Mouse (Mus musculus): ENCODE measurements at regions not wholly inside any gene's neighbourhood (a gene's known extent, or its start where the extent isn't known, plus 50 kb on each side); places are given as distances from the start of the nearest gene placed in this dataset.

DNA sequence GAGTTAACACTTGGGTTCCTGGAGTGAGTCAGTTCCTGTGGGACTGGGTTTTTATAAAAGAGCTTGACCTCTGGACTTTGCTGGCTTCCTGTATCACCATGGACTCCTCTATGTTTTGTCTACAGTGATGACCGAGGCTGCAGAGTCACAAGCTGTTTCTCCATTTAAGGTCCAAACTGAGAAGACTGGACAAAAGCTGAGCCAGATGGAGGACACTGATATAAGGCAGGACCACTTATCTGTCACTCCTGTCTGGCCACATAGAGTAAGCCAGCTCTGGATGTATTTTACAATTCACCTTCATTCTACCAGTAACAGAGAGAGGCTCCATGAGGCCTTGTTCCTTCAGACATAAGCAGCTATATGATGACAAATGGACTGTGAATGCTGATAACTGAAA is 202.7 kb downstream of the Pik3r1 start:
- no peak for DNase-seq (ENCODE audit: low spot score in 2 of 2)

DNA sequence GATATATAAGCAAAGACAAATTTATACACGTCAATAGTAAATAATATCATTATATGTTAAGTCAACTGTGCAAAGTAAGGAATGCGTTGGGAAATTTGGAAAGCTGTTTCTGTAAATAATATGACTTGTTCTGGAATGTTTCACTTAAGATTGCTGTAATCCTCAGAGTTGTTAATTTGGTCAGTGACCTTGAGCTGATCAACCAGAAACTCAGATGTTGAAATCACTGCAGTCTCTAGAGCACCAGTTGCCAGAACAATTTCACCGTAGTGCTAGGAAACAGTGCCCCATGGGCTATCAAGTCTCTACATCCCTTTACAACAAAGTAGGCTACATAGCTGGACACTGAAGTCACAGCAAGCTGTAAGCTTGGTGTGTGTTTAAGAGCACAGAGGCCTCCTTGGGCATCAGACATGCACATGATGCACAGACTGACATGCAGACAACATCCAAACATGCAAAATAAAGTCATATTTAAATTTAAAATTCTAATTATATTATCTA is 212.6 kb downstream of the Pik3r1 start:
- DNase-seq (ENCODE audit: low spot score in 2 of 2), result no peak

DNA sequence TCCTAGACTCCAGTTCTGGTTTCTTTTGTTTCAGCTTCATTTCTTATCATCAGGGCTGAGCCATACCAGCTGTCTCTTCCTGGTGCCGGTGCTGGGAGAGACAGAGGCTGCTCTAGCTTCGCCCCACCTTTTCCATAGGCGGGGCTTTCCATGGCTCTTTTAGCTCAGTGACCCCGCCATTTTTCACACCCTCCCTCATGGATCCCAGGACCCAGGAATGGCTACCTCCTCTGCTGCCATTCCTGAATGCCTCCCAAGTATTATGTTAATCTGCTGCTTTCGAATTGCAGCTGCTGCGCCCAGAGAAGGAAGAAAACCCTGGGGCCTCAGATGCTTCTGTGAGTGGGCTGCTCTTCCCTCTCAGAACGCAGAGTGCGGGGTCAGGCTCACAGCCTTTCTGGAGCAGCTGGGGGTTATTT is 214.9 kb downstream of the Pik3r1 start:
- DNase-seq (ENCODE audit: low spot score in 2 of 2), result peak in 1 of 2 experiments; percentile 66

DNA sequence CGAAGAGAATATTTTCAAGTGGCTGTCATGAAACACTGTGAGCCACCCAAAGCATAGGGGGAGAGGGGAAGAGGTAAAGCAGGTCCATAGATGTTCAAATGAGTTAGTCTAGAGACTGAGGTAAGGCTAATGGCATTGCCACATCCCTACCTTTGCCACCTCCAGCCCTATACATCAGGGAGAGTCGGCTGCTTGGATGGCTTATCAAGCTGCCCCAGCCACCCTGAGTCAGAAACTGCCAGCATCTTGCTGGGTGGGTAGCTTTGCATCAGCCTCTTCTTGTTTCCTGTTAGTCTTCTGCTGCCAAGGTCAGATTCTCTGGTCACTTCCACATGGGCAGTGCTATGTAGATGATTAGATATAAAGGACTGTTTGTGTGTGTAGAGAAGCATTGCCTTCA is 215.6 kb downstream of the Pik3r1 start:
- DNase-seq (ENCODE audit: low spot score in 2 of 2), result no peak

DNA sequence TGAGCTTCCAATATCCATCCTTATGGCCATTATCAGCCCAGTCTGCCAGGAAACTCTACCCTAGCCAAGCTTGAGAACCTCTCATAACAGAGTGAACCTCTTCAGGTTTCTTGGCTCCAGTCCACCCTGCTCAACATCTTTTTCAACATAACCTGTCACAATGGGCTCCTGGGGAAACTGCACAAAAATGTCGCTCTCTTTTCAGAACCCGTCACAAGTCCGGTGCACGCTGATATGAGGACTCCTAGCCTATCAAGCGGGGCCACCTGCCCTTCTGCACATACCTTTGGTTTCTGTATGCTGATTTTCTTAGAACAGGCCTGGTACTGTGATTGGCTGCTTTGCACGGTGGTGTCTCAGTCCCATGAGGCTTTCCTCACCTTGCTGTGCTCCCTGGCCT is 216.9 kb downstream of the Pik3r1 start:
- DNase-seq (ENCODE audit: low spot score in 2 of 2), result no peak

DNA sequence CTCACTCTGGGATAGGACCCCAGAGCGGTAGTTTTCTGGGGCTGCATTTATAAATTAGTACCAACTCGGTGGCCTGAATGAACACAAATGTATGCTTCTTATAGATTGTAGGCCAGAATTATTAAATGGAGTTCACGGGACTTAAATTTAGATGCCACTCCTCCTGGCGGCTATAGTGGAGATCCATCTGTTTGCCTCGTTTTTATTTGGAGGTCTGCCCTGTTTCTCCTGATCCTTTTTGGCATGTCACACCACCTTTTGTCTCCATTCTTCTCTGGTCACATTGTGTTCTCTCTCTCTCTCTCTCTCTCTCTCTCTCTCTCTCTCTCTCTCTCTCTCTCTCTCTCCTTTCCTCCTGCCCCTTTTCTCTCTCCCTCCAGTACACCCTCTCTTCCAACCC is 217.5 kb downstream of the Pik3r1 start:
- DNase-seq (ENCODE audit: low spot score in 2 of 2), result no peak

DNA sequence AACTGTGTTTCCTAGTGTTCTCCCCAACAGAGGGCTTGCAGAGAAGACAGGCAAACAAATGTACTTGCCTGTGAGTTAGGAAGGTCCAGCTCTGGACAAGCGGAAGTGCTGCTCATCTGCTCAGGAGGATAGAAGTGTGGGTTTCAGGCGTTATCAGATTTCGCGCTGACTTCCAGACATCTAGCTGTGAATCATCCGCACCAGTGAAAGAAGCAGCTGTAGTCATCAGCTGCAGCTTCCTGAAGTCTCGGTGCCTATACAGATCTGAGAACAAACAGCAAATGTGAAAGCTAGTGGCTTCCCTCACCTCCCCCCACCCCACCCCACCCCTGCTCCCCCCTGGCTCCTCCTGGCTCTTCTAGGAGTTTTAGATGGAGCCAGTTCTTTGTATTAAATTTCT is 220.1 kb downstream of the Pik3r1 start:
- peak in 1 of 2 experiments; percentile 35 for DNase-seq (ENCODE audit: low spot score in 2 of 2)

DNA sequence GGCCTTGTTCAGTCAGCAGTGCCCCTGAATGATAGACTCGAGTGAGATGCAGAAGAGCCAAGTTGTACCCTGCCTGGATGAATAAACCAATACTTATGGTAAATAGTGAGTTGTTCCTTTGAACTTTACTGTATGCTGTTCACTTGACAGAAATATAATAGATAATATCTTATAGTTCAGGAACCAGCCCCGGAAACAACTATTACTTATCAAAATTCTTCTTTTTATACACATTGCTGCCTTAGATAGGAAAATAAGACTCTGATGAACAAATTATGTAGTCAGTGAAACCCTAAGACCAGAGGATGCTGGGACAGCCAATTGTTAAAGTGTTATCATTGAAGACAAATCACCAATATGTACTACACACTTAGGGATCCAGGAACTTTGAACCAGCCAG is 220.7 kb downstream of the Pik3r1 start:
- no peak for DNase-seq (ENCODE audit: low spot score in 2 of 2)

DNA sequence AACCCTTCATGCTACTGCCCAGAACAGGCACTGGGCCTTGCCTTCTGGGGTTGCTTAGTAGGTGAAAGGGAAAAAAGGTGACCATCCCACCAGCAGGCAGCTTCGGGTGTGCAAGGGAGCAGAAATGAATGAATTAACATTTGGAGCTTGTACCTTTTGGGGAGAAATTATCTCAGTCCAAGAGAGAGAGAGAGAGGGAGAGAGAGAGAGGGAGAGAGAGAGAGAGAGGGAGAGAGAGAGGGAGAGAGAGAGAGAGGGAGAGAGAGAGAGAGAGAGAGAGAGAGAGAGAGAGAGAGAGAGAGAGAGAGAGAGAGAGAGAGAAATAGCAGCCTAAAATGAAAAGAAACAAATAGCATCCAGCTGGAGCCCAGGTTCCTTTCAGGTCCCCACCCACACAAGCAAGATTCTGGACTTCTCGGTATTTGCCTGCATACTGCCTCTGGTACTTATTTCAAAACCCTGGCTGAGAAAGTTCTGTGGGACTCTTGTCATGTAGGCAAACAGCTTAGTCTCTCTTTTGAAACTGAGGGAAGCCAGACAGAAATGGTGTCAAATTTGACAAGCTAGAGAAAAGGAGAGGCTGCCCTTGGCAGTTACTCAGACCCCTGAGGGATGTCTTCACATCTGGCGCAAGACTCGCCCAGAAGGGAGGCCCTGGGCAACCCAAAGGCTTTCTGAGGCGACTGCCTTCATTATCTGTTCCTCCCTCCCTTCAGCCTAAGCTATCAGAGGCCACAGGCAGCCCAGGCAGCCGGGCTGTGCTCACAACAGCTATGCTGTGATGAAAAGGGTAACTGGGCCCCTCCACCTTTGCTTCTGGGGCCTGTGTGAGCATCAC is 222.5 kb downstream of the Pik3r1 start:
- DNase-seq (ENCODE audit: low spot score in 2 of 2), result no peak

DNA sequence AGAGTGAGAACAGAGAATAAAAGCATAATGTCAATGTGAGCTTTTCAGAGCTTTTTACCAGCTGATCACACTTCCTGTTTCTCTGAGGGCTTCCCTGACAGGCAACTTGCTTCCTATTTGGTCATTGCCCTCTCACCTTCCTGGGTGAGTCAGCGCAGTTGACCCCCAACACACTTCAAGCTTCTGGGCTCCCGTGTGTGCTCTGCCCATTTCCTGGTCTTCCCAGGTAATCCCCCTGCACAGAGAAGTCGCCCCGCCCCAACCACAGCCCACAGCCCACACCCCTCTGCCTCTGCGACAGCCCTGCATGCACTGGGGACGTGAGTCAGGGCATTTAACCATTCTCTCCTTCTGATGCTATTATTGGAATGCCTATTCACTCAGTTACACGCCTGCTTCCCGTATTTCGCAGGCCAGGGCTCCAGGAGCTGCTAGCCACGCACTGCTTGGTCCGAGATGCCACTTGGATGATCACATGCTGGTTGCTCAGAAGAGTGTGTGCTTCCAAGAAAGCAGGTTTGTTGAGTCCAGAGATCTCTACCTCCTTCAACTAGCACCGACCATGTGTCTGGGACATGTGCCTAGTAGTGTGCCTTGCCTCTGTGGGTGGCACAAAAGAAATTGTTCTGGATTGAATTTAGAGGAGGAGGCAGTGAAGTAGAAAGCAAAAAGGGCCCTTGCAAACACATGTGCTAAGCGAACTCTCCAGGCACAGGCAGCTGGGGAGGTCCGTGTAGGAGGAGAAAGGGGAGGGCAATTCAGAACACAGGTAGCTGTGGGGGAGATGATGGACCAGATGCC is 227.4 kb downstream of the Pik3r1 start:
- peak; percentile 31 to 82 for DNase-seq (ENCODE audit: low spot score in 2 of 2)

DNA sequence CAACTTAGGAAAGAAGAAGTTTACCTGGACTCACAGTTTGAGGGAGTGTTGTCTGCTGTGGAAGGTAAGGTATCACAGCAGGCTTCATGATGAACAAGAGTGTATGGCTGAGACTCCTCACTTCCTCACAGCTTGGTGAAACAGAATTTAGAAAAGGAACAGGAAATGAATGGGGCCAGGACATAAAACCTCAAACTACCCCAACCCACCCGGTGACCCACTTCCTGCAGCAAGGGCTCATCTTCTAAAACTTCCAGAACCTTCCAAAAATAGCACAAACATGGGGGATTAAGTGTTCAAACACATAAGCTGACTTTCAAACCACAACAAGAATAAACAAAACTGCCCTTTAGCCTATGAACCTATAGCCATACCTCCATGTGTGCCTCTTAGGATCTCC is 229.9 kb downstream of the Pik3r1 start:
- no peak for DNase-seq (ENCODE audit: low spot score in 2 of 2)

DNA sequence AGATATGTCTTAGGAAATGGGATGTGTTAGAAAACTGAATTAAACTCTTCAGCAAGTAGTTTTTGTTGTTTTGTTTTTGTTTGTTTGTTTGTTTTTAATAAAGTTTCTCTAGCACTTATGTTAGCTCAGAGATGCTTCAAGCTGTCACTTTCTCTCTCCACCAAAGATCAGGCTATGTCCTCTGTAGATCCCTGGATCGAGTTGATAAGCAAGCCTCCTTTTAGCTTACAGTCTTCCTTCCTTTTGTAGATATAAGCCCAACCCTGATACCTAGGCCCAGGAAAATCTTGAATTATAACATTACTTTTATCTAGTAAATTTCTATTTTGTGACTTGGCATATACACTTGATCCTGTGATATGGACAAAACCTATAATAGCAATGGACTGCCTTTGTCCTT is 232.0 kb downstream of the Pik3r1 start:
- DNase-seq (ENCODE audit: low spot score in 2 of 2), result no peak

DNA sequence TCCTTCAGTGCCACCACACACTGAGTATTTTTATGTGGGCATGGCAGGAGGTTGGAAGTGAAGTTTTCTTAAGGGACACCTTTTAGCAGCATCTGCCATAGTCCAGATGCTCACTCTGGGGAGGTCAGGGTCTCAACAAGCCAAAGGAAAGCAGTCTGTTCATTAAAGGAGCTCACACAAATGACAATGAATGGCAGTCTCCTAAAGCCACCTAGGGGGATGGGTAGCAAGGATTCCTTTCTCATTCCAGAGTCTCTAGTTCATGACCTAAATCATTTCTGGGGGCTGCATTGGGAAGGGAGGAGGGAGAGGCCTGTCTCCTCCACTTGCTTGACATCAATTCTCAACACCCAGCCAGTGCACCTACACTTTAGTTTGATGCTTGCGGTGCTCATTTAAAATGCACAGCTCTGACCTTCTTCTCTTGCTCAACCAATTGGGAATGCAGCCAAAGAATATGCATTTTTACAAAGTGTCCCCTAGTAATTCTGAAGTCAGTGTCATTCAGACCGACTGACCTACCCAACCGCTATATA is 232.6 kb downstream of the Pik3r1 start:
- no peak for DNase-seq (ENCODE audit: low spot score in 2 of 2)

DNA sequence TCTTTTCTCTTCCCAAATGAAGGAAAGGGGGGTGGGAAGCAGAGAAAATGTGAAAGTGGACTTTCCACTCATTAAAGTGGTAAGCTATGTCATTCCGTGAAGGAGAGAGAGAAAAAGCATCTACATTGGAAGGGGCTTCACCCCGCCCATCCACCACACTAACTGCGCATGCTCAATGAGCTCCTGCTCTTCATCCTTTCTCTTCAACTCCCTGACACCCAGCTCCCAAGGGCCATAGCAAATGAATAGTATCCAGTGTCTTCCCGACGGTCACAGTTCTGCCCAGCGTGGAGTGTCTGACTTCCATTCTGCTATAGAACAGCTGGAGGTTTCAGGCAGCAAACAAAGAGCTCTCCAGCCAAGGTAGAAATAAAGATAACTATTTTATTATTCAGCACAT is 233.5 kb downstream of the Pik3r1 start:
- DNase-seq (ENCODE audit: low spot score in 2 of 2), result no peak

DNA sequence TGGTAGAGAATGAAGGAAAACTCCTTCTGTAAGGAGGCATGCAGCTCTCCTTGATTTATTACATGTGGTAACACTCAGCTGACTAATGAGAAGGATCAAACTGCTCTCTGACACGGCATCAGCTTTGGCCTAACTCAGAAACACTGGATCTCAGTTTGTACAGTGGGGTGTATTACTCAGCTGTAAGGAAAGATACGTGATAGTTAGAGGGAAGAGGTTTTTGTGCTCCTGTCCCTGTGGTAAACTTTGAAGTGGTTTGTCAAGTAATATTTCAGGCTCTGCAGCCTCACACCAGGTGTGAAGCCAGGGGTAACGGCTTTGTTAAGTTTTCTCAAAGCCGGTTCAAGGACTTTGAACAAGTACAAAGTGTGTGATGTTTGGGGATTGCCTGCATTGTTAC is 235.1 kb downstream of the Pik3r1 start:
- no peak for DNase-seq (ENCODE audit: low spot score in 2 of 2)

DNA sequence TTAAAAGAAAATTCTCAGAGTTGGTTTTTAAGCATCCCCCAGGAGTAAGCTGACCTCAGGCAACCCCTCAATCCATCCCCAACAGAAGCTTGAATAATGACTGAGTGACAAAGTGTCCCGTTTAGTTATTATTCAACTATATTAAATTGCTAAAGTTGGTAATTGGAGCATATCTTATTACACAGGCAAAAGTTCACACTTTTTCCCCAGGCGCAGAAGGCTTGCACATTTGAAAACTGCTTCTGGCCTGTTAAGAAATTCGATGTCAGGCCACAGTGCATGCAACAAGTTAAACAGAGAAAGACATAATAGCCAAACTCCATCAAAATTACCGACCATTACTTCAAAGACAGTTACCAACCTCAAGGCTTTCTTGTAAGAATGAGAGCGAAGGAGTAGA is 240.3 kb downstream of the Pik3r1 start:
- DNase-seq (ENCODE audit: low spot score in 2 of 2), result no peak

DNA sequence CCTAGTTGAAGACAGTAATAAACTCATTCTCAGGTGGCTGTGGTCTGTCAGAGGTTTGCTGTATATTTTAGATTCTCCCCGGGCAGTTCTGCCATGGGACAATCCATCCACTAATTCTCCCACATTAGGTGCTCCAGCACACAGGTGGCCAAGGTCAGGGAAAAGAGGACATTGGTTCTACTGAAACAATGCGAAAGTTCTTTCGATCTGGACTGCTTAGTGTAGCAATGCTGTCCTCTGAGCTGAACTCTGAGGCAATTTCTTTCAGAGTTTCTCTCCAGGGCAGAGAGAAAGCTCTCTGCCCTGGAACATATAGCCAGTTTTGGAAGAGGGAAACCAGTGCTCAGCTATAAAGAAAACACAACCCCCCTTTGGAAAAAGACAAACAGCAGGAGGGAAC is 243.2 kb downstream of the Pik3r1 start:
- DNase-seq (ENCODE audit: low spot score in 2 of 2), result no peak

DNA sequence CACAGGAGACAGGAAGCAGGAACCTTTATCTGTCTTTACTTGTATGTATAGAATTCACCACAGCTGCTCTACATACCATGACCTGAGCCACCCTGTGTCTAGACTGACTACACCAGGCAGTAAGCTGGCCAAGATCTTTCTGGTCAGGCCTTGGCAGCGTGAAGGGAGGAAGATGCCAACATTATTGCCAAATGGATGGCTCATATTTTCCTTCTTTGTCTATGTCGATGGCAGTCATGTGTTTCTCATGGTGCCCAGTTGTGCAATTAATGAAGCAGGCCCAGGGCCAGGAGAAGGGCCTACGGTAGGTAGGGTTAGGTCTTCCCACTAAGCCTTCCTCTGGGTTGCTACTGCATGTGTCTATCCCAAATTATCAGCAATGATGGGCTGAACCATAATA is 243.8 kb downstream of the Pik3r1 start:
- DNase-seq (ENCODE audit: low spot score in 2 of 2), result no peak

DNA sequence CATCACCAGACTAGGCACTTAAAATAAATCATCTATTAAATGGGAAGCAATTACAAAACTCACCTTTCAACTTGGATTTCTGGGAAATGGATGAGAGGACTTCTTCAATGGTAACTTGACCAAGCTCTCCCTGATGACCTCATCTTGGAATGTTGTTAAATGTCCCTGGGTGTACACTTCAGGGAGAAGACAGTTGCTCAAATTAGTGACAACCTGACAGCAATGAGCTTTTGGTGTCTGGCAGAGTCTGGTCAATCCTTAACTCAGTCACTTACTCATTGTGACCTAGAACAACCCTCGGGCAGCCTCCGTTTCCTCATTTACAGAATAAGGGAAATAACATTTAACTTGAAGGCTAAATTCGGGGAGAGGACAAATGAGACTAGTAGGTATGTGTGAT is 244.5 kb downstream of the Pik3r1 start:
- DNase-seq (ENCODE audit: low spot score in 2 of 2), result no peak

DNA sequence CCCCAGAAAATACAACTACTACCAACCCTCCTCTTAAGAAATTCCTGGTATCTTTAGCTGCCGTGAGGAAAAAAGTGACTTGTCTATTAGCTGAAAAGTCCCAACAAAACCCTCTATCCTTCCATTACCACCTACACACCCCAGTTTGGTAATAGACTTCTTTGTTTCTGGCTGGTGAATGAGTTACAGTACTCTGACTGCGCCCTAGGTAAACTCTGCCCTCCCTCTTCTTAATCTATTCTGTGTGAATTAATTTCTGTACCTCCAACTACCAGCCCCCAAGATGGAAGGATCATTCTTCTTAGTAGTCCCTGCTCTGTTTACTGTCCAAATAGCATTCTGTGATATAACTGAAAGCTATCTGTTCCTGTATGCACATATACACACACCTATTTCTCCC is 245.4 kb downstream of the Pik3r1 start:
- DNase-seq (ENCODE audit: low spot score in 2 of 2), result no peak

DNA sequence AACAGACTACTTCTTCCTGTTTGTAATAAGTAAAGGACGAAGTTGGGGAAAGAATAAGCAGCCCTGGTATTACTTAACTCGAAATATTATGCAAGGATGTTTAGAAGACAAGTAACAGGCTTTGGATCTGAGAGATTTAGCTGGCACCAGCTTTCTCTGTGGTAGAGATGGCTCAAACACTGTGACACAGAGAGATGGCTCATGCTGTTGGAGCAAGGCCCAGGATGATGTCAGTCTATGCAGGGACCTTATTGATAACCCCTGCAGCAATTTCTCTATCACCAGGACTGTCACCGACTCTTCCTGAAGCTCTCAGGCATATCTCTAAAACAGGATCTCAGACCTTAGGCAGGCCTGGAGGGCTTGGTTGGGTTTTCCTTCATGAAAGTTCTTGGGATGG is 254.7 kb downstream of the Pik3r1 start:
- DNase-seq (ENCODE audit: low spot score in 2 of 2), result no peak

DNA sequence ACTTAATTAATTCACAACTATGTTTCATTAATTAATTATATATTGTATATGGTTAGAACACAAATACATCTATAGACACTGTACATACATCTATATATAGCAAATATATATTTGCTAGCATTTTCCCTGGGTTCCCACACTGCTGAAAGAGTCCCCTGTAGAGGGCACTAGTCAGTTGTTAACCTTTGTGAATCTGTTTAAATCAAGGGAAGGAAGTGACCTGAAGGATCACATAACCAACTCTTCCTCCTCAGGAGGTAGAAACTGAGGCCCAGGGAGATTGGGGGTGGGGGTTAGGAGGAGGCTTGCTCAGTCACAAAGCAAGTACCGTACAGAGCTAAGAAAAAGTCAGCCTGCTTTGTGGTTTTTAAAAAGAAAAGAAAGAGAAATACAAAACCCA is 258.1 kb downstream of the Pik3r1 start:
- DNase-seq (ENCODE audit: low spot score in 2 of 2), result no peak

Measured in left cerebral cortex, adult 8-10 months (tissue).